Mouse (Mus musculus): ENCODE measurements around the gene Srsf9. TPM values are rescaled to one million over a fixed set of nuclear protein-coding genes. Genes with fewer than 3 reads are reported as not detected.

The Srsf9 gene
- polyA plus RNA-seq (2015; fragmentation: Nextera tagmentation; extraction: Ambion mirVana) = 222 and 246 TPM in 2 replicates

DNA sequence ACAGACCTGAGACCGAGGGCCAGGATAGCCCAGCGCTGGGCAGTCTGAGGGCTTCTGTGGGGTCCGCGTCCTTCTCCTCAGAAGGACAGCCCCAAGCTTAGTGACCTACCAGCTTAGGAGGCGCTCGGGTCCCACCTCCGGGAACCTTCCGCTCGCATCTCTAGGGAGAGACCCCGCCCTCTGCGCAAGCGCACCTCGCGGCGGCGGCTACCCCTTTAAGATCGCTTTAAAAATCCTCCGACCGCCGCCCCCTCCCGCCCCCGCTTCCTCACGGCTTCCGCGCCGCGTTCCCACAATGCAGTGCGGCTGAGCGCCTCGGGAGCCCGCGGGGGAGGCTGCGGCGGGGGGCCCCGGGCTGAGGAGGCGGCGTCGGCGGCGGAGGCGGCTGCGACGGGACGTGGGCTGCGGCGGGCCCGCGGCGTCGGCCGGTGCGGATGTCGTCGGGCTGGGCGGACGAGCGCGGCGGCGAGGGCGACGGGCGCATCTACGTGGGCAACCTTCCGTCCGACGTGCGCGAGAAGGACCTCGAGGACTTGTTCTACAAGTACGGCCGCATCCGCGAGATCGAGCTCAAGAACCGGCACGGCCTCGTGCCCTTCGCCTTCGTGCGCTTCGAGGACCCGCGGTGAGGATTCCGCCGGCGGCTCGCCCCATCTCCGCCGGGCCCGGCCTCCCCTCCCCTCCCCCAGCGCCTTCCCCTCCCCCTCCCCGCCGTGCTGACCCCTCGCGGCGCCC is at the start of gene Srsf9:
Srsf9 (plus strand) TSS at position 303 of the 735 bp plus-strand sequence.
- H3K4me1 ChIP-seq = peaks cover 23% of the 10 kb centered on the region
- under 1% methylated on average over 89 of the region's 97 CpGs for WGBS

DNA sequence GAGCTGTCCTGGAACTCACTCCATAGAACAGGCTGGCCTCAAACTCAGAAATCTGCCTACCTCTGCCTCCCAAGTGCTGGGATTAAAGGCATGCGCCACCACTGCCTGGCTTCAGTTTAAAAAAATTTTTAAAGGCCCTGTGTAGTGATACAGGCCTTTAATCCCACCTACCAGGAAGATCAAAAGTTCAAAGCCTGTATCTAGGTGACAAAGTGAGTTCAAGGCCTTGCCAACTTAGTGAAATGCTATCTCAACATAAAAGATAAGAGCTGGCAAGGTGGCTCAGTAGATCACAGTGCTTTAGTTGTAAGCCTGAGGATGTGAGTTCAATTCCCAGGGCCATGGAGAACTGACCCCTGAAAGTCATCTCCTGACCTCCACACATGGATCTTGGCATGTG is 48.9 kb upstream of the Srsf9 start:
- no peaks in the 10 kb centered on the region for H3K9me3 ChIP-seq
- peaks cover 11% of the 10 kb centered on the region for H3K4me1 ChIP-seq
- H3K27ac ChIP-seq = no peak overlapping the region
- no peaks in the 10 kb centered on the region for H3K36me3 ChIP-seq
- no peak overlapping the region for H3K4me3 ChIP-seq
- 74% methylated on average over 1 of the region's 1 CpGs for WGBS
- H3K4me2 ChIP-seq = no peak overlapping the region
- no peak overlapping the region for H3K9ac ChIP-seq
- H3K27me3 ChIP-seq = no peaks in the 10 kb centered on the region
- ATAC-seq (ENCODE audit: insufficient number of reproducible peaks, low FRiP score, low TSS enrichment, low read depth) = no peak

More for the DNA sequence above, at the start of gene Srsf9:
- no peaks in the 10 kb centered on the region for H3K27me3 ChIP-seq
- peak; percentile 91 for ATAC-seq (ENCODE audit: insufficient number of reproducible peaks, low FRiP score, low TSS enrichment, low read depth)
- H3K4me2 ChIP-seq = peak within 1 kb of the TSS; percentile 76
- peaks cover 23% of the 10 kb centered on the region for H3K36me3 ChIP-seq
- peak within 1 kb of the TSS; percentile 96 for H3K9ac ChIP-seq
- no peaks in the 10 kb centered on the region for H3K9me3 ChIP-seq
- peak within 1 kb of the TSS; percentile 95 for H3K4me3 ChIP-seq
- peak within 1 kb of the TSS; percentile 90 for H3K27ac ChIP-seq

DNA sequence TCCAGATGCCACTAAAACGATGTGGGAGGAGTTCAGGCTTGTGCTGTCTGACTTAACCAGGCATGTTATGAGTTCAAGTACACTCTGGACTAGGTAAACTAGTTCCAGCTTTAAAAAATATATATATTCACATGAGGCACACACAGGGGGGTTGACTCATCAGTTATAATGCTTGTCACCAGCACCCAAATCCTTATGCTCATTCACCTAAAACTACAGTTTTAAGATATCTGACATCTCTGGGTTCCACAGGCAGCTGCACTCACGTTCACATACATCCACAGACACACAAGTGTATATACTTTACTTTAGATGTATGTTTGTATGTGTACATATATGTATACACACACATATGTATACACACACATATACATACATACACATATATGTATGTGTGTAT is 48.2 kb upstream of the Srsf9 start:
- Histone ChIP-seq H3K27me3 (no peaks in the 10 kb centered on the region), H3K36me3 (peaks cover 4% of the 10 kb centered on the region), H3K4me2 (no peak overlapping the region), H3K9me3 (no peaks in the 10 kb centered on the region), H3K4me1 (peaks cover 5% of the 10 kb centered on the region), H3K9ac (no peak overlapping the region), H3K4me3 (no peak overlapping the region), H3K27ac (no peak overlapping the region)
- ATAC-seq (ENCODE audit: insufficient number of reproducible peaks, low FRiP score, low TSS enrichment, low read depth) = no peak
- 54% methylated on average over 2 of the region's 2 CpGs for WGBS

DNA sequence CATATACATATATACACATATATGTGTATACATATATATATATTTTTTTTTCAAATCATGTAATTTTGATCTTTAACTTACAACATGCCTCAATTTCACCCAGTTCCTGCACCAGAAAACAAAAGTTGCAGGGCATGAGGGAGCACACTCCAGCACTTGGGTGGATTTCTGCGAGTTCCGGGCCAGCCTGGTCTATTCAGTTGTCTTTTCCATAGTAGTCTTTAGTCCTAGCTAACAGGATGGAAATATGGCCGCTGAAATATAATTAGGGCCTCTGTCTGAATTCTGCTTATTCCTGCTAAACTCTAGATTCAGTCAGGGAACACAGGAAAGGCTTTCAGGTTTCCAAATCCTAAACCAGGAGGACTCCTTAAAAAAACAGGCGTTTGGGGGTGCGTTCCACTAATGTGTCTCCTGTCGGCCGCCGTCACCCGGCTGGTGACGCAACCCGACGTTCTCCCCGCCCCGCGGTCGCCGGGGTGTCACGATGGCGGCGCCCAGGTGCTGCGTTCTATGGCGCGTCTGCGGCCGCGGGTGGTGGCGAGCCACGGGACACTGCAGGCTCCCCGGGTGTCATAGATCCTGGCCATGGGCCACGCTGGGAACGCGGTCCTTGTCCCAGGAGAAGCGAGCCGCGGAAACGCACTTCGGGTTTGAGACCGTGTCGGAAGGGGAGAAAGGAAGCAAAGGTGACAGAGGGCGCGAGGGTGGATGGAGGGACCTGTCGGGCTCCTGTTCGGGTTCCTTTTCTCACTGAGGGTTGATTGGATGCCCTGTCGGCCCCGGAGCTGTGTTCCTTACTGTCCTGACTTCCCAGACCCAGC is 47.5 kb upstream of the Srsf9 start, which contains the start of gene Coq5:
Coq5 (plus strand) TSS at position 441 of the 824 bp plus-strand sequence.
- peaks cover 10% of the 10 kb centered on the region for H3K36me3 ChIP-seq
- H3K27me3 ChIP-seq = no peaks in the 10 kb centered on the region
- H3K4me3 ChIP-seq = peak within 1 kb of the TSS; percentile 72
- no peaks in the 10 kb centered on the region for H3K9me3 ChIP-seq
- peaks cover 5% of the 10 kb centered on the region for H3K4me1 ChIP-seq
- H3K4me2 ChIP-seq = peak within 1 kb of the TSS; percentile 89
- H3K27ac ChIP-seq = peak within 1 kb of the TSS; percentile 47; the same call in 1 of the 2 replicates
- WGBS = 4% methylated on average over 45 of the region's 45 CpGs
- 0 out of 2 replicates have a peak, but pooled peaks have one; percentile 65 for ATAC-seq (ENCODE audit: insufficient number of reproducible peaks, low FRiP score, low TSS enrichment, low read depth)
- peak within 1 kb of the TSS; percentile 57 for H3K9ac ChIP-seq

DNA sequence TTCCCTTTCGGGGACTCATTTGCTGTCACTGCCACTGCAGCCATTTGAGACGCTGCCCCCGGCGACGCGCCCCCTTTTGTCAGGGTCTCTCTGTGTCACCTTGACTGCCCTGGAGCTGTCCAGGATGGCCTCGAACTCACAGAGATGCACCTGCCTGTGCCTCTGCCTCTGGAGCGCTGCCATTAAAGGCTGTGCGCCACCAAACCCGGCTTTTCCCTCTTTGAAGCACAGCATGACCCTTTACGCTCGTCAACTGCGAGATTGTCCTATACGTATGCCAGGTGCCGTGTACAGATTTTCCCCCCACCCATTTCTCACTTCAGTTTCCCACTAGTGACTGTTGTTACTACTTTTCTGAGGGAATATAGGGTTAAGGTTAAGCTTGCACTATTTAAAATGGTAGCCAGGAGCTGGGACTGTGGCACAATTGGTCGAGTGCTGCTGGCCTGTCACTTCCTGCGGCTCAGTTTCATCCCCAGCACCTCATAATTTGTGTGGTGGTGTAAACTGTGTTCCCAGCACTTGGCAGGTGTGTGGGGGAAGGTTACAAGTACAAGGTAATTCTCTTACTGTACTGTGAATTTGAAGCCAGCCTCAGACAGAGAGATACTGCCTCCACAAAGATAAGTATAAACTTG is 46.8 kb upstream of the Srsf9 start:
- Histone ChIP-seq H3K4me3 (peak overlapping the region; percentile 72), H3K27ac (peak overlapping the region; percentile 47; the same call in 1 of the 2 replicates), H3K4me1 (peaks cover 5% of the 10 kb centered on the region), H3K4me2 (peak overlapping the region; percentile 89), H3K36me3 (peaks cover 16% of the 10 kb centered on the region), H3K9me3 (no peaks in the 10 kb centered on the region), H3K27me3 (no peaks in the 10 kb centered on the region), H3K9ac (peak overlapping the region; percentile 57)
- WGBS = 3% methylated on average over 17 of the region's 17 CpGs
- no peak for ATAC-seq (ENCODE audit: insufficient number of reproducible peaks, low FRiP score, low TSS enrichment, low read depth)

DNA sequence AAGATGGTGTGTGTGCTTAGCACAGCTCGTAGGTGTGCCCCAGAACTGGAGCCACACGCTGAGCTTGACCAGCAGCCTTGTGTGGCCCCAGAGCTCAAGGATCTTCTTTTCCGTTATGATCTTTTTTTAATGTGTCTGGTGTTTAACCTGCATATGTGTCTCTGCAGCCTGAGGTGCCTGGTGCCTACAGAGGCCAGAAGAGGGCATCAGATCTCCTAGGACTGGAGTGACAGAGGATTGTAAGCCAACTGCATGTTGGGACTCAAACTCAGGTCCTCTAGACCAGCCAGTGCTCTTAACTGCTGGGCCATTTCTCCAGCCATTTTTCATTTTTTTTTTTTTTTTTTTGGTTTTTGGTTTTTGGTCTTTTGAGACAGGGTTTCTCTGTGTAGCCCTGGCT is 42.2 kb upstream of the Srsf9 start:
- Histone ChIP-seq H3K4me1 (peaks cover 5% of the 10 kb centered on the region), H3K4me2 (no peak overlapping the region), H3K27me3 (no peaks in the 10 kb centered on the region), H3K36me3 (peaks cover 48% of the 10 kb centered on the region), H3K9me3 (no peaks in the 10 kb centered on the region), H3K27ac (no peak overlapping the region), H3K9ac (no peak overlapping the region), H3K4me3 (no peak overlapping the region)
- 92% methylated on average over 3 of the region's 3 CpGs for WGBS
- no peak for ATAC-seq (ENCODE audit: insufficient number of reproducible peaks, low FRiP score, low TSS enrichment, low read depth)

DNA sequence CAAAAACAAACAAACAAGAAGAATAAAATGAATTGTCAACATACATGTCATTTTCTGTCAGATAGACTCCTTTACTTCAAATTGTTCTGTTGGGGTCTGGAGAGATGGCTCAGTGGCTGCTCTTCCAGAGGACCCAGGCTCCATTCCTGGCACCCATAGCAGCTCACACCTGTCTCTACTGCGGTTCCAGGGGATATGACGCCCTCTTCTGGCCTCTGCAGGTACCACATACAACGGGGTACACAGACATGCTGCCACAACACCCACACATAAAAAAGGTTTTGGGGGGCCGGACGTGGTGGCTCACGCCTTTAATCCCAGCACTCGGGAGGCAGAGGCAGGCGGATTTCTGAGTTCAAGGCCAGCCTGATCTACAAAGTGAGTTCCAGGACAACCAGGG is 32.8 kb upstream of the Srsf9 start:
- H3K4me3 ChIP-seq = no peak overlapping the region
- peaks cover 17% of the 10 kb centered on the region for H3K4me1 ChIP-seq
- WGBS = 89% methylated on average over 8 of the region's 8 CpGs
- H3K4me2 ChIP-seq = no peak overlapping the region
- H3K36me3 ChIP-seq = peaks cover 74% of the 10 kb centered on the region
- H3K27me3 ChIP-seq = no peaks in the 10 kb centered on the region
- no peak overlapping the region for H3K27ac ChIP-seq
- no peaks in the 10 kb centered on the region for H3K9me3 ChIP-seq
- no peak for ATAC-seq (ENCODE audit: insufficient number of reproducible peaks, low FRiP score, low TSS enrichment, low read depth)
- H3K9ac ChIP-seq = no peak overlapping the region

DNA sequence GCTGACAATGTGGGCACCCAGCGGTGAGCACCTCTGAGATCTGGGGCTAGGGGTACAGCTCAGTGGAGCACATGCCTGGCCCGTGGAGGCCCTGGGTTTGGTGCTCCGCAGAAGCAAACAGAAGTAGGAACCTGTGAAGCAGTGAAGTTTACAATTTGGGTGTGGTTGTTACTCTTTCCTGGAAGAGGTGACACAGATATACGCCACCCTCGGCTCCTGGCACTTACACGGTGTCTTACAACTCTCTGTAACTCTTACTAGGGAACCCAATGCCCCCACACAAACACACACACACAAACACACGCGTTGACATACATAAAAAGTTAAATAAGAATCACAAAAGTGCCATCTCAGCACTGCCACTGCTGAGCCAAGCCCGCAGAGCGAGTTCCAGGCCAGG is 30.6 kb upstream of the Srsf9 start:
- Histone ChIP-seq H3K9me3 (no peaks in the 10 kb centered on the region), H3K36me3 (peaks cover 56% of the 10 kb centered on the region), H3K4me1 (peaks cover 22% of the 10 kb centered on the region), H3K4me3 (no peak overlapping the region), H3K27me3 (no peaks in the 10 kb centered on the region), H3K27ac (peak overlapping the region; percentile 62; the same call in 1 of the 2 replicates), H3K9ac (no peak overlapping the region), H3K4me2 (no peak overlapping the region)
- ATAC-seq (ENCODE audit: insufficient number of reproducible peaks, low FRiP score, low TSS enrichment, low read depth) = no peak
- whole genome bisulfite sequencing = 75% methylated on average over 10 of the region's 10 CpGs

DNA sequence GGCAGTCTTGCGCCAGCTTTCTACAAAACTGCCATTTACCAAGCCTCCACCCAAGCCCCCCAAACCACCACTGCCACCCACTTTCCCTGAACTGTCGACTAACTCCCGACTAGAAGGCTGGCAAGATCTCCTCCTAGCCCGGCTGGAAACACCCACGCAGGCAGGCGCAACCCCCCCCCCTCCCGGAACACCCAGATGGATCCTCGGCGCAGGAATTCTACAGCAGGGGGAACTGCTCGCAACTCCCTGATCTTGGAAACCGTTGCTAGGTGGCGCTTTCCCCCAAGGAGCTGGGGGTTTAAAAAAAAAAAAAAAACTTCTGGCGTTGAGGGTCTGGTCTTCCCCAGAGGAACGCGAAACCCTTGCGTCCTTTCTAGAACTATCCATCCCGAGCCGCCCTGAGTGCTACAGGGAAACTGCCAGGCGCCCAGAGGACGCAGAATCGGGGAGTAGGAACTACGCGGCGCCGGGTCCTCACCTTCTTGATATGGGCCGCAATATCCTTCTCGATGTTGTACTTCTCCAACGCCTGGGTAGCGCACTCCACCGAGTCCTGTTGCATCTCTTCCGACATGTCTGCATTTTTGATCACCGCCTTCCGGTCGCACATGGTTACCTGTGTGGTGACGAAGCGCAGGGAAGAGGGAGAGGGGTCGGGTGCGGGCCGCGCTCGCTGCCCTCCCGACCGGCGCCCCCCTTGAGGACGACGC is 26.8 kb upstream of the Srsf9 start:
- H3K36me3 ChIP-seq = peaks cover 34% of the 10 kb centered on the region
- H3K27ac ChIP-seq = peak overlapping the region; percentile 95
- H3K9me3 ChIP-seq = no peaks in the 10 kb centered on the region
- 1% methylated on average over 45 of the region's 46 CpGs for WGBS
- peak overlapping the region; percentile 92 for H3K9ac ChIP-seq
- peak overlapping the region; percentile 46 for H3K4me2 ChIP-seq
- no peaks in the 10 kb centered on the region for H3K27me3 ChIP-seq
- no peak; the same call in 1 of the 2 replicates for ATAC-seq (ENCODE audit: insufficient number of reproducible peaks, low FRiP score, low TSS enrichment, low read depth)
- peak overlapping the region; percentile 82 for H3K4me3 ChIP-seq
- peaks cover 27% of the 10 kb centered on the region for H3K4me1 ChIP-seq

DNA sequence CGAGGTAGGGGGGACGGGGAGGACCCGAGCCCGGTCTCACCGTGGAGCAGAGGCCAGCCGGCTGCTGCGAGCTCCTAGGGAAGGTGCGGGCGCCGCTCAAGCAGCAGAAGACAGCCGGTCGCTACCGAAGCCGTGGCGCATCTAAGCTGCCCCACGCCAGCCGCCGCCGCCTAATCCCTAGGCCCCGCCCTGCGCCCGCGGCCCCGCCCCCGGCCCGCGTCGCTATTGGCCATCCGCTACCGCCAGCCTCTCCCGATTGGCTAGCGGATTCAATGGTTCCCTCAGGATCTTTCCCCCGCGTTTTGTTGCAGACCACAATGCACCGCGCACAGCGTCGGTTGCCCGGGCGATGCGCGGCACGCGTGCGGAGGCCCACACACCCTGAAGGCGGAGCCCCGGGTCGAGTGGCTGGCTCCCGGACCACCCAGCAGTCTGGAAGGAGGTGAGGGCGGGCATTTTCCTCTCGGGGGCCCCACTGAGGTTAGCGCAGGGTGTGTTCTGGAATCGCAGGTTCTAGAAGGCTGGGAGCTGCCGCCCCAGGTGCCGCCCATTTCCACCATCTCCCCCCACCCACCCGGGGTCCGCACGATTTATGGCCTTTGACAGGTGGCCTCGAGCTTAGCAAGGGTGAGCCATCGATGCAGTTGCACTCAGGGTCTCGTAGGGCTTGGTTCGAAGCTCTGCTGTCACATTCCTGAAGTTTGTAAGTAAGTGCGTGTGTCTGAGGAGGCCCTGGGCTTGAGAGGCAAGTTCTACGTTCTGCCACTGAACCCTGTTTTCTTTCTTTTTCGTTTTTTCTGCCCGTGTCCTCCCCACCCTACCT is 26.0 kb upstream of the Srsf9 start, which contains the start of gene Dynll1:
Dynll1 (minus strand) TSS at position 208 of the 823 bp plus-strand sequence.
- no peaks in the 10 kb centered on the region for H3K27me3 ChIP-seq
- no peaks in the 10 kb centered on the region for H3K9me3 ChIP-seq
- H3K4me3 ChIP-seq = peak within 1 kb of the TSS; percentile 82
- peak within 1 kb of the TSS; percentile 92 for H3K9ac ChIP-seq
- peak; percentile 98 for ATAC-seq (ENCODE audit: insufficient number of reproducible peaks, low FRiP score, low TSS enrichment, low read depth)
- peak within 1 kb of the TSS; percentile 95 for H3K27ac ChIP-seq
- WGBS = under 1% methylated on average over 57 of the region's 66 CpGs
- peak within 1 kb of the TSS; percentile 71 for H3K4me2 ChIP-seq
- peaks cover 27% of the 10 kb centered on the region for H3K4me1 ChIP-seq
- peaks cover 26% of the 10 kb centered on the region for H3K36me3 ChIP-seq

Measured in limb, embryonic 15.5 days (tissue).